Mouse (Mus musculus) cerebellum, postnatal 36 days (tissue): Measurements from ENCODE around the gene Cdca7l.
"Not testable (repeated sequence)": the region's sequence is repeated elsewhere in the genome, so short reads cannot be mapped to it uniquely, and the experiment has no call there.

Experiments
- DNase-seq, 2 experiments: peaks; one replicate each; pipeline ENCODE4 v3.0.0; 2021 to 2022; ENCODE audit warnings: mixed read lengths in 2 of 2

Cdca7l gene

DNA sequence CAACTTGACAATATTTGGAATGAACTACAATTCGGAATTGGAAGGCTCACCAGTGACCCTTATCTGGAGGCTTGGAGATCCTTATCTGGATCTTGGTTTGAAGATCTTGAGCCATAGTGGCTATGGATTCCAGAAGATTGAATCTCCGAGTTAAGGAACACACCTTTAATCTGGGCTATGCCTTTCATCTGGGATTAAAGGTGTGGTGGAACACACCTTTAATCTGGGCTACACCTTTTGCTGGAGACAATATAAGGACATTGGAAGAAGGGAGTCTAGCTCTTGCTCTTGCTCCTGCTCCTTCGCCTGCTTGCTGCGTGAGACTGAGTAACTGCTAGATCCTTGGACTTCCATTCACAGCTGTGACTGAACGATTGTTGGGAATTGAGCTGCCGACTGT lies at the start of gene Cdca7l:
Cdca7l (plus strand) TSS at position 301 of the 400 bp plus-strand sequence.
- not testable (repeated sequence) for DNase-seq

DNA sequence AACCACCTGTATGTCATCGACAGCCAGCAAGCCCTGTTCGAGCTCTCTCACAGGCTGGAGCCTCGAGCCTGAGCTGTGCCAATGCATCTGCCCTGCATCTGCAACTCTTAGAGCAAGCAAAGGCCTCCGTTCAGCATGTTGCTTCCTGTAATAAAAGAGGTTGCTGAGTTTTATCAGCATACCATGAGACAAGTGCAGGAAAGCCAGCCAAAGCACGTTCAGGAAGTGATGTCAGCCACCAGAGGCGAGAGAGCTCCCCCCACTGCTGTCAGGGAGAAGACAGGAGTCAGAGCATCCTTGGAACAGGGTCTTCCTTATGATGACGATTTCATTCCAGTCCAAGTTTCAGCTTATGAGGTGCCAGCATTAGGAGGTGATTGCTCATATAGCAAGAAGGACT lies 48.1 kb upstream of the Cdca7l start:
- DNase-seq, result no peak

DNA sequence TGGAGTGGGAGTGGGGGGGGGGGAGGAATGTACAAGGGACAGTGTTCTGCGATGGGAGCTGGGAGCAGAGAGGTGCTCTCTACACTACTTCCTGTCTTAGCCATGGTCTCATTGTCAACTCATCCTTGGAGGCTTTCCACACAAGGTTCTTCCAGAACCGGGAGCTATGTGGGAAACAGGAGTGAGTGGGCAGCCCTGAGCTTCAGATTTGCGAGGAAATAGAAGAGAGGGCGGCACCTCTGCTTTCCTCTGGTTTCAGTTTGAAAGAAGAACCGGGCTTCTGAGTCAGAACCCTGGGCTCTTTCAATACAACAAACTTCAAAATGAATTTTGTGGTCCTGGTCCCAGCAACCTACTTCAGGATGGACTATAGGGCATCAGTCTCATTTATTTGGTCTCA lies 43.7 kb upstream of the Cdca7l start:
- DNase-seq, result no peak

GRCm38 (mm10) chr12:117760846-117761245 lies 43.2 kb upstream of the Cdca7l start:
- no peak for DNase-seq

DNA sequence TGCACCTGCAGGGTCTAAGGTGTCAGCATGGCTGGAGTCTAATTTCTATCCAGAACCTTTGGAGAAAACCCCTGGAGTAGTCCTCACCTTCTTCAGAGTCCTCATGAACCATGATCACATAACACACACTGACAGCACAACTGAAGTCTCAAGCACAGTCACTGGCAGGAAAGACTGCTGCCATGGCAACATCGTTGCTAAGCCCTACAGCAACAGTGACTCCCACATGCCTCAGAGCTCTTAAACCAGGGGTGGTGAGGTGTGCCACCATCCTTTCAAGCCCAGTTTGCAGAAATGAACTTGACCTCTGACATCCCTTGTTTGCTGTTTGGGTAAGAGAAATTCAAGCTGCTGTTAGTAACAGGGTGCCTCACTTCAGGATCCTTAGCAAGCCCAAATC lies 42.4 kb upstream of the Cdca7l start:
- DNase-seq, result no peak

DNA sequence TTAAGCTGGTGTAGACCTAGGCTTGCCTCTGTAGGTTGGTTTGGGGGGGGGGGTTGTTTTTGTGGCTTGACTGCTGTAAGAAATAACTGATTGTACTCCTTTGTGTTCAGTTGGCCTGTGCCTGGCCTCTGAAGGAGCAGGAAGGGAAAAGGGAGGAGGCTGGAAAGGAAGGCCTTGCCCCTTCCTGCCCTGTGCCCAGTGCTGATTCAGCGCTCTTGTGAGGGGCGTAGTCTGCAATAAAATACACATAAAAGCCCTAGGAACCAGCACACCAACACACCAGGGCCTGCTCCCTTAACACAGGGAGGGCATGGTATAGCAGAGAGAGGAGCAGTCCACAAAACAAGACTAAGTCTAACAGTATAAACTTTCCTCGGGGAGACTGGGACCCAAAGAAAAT lies 40.8 kb upstream of the Cdca7l start:
- DNase-seq, result no peak

DNA sequence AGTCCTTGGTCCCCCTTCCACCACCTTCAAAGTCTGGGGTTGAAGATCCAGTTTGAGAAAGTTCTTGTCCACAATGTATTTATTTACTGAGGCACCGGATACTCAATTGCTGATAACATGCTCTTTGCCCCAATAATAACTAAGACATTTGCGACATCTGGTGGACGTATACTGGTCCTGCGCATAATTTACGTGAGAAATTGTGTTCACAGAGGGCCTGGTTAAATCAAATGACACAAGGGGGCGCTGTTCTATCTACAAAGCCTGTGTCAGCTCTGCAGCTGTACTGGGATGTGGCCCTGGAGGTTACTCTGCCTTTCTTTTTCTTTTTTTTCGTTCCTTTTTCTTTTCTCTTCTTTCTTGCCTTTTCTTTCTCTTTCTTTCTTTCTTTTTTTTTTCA lies 39.2 kb upstream of the Cdca7l start:
- peak; percentile 39 to 66 for DNase-seq

DNA sequence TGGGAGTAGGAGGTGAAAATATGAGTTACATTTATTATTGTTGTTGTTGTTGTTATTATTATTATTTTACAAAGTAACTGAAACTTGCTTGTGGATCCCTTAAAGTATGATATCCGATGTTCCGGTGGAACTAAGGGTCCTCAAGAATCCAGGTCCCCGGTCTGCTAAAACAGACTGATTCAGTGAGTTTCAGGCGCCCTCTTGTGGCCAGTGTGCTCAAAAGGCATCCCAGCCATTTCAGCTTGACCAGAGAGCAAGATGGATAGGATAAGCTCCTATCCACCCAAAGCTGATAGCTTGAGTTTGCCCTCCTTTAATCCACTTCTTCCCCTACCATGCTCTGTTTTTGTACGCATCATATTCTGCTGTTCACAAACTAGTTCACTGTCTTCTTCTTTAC lies 35.0 kb upstream of the Cdca7l start:
- peak; percentile 65 to 73 for DNase-seq

DNA sequence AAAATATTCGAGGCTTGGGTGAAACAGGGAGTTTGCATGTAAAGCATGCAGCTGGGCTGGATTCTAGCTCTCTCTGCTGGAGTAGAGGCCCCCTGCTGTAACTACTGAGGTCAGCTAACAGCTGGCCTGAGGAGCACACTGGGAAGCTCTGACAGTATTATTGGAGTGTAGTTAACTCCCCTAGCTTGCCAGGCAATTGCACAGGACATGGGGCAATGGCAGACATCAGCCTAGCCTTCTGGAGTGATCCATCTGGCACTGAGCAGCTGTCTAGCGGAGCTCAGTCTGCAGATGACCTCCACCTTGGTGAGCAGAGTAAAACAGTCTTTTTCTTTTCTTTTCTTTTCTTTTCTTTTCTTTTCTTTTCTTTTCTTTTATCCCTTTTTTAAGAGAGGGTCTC lies 33.9 kb upstream of the Cdca7l start:
- DNase-seq, result no peak

GRCm38 (mm10) chr12:117771156-117771555 lies 32.9 kb upstream of the Cdca7l start:
- DNase-seq, result peak in 1 of 2 experiments; percentile 9

GRCm38 (mm10) chr12:117772638-117773037 lies 31.5 kb upstream of the Cdca7l start:
- peak; percentile 52 to 54 for DNase-seq

GRCm38 (mm10) chr12:117776841-117777240 lies 27.2 kb upstream of the Cdca7l start:
- no peak for DNase-seq

DNA sequence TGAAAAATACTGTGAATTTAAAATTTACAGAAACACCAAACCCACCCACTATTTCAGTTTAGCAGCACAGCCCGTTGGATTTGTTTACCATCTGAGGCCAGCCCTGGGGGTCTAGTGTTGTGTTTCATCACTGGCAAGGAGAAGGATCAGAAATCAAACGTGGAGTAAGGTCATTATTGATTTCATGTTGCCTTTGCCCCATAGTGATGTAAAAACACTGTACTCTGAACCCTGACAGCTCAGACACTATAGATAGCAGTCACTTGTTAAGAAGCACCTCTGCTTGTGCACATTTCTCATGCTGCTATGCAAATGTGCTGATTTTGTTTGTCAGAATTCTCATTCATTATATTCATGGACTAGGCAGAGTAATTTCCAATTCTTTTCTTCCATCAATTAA lies 22.7 kb upstream of the Cdca7l start:
- no peak for DNase-seq

- DNase-seq, result no peak
Measured at GRCm38 (mm10) chr12:117783426-117783825, 20.7 kb upstream of the Cdca7l start.

- DNase-seq, result no peak
Measured at GRCm38 (mm10) chr12:117786621-117787020, 17.5 kb upstream of the Cdca7l start.

- no peak for DNase-seq
Measured at GRCm38 (mm10) chr12:117788513-117789011, 15.5 kb upstream of the Cdca7l start.

GRCm38 (mm10) chr12:117789017-117789416 lies 15.1 kb upstream of the Cdca7l start:
- no peak for DNase-seq

GRCm38 (mm10) chr12:117795303-117795702 lies 8.8 kb upstream of the Cdca7l start:
- no peak for DNase-seq

DNA sequence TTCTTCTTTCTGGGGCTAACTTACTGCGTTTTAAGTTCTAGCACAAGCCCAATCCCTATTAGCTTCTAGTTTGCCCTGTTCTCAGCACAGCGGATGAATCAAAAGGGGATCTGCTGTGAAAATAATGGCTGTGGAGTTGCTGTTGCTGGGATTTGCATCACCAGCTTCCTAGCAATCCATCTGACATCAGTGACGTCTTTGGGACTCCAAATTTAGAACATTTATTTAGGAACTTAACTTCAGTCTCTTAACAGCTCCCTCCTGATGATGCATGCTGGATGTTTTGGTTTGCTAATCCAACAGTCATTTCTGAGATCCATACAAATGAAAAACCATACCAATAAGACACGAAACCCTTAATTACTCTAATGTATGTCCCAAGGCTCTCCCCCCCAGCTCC lies 1.5 kb downstream of the Cdca7l start:
- no peak for DNase-seq

- no peak for DNase-seq
Measured at GRCm38 (mm10) chr12:117806007-117806451, 1.9 kb downstream of the Cdca7l start.

- DNase-seq, result no peak
Measured at GRCm38 (mm10) chr12:117806470-117806869, 2.4 kb downstream of the Cdca7l start.

DNA sequence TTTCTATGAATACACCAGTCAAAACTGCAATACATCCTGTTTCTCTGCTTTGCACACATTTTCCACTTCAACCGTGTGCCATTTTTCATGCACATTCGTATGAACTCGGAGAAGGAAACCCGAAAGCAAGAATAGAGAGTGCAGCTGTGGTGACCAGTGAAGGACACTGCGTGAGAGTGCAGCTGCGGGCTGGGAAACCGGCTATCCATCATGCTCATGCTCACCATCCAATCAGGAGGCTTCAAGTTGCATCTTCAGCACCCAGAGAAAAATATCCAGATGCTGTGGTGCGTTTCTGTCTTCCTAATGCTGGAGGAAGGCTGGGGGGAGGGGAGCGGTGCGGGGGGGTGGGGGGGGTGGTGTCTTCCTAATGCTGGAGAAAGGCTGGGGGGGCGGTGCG lies 3.5 kb downstream of the Cdca7l start:
- no peak for DNase-seq

DNA sequence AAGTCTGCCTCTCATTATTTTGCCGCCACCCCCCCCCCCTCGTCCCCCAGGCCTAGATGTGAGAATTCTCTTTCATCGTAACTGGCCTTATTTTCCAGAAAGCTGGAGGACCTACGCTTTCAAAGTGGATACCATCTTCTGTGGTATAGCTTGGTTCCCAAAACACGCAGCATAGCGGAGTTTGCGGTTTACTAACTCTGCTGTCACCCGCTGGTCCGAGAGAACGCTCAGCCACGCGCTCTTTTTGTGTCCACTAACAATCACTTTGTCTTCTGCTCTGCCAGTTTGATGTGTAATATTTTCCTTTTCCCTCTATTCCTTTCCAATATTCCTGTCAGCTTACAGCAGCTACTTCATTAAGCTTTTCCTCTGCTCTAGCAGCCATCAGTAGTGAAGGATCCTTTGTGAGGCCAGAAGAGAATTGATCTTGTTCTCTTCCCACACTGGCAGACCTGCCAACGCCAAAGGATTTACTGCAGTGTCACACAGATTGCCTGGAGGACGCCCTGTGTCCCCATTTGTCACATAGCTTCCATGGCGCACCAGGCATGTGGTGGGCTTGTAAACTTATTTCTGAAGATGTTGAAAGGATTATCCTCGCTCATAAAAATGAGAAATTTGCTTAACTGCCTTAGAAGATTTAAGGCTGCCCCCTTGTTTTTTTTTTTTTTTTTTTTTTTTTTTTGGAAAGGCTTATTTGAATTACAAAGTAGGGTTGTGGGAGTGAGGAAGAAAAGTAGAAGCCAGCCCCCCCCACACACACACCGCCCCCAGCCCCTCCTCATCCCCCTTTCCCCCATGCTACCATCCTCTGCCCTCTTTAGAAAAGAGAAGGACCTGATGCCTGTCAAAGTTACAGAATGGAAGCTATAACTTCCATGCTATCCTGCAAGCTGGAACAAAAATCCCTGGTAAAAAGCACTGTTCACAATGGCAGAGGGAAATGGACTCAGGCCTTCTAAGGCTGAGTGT lies 4.6 kb downstream of the Cdca7l start:
- DNase-seq, result no peak

GRCm38 (mm10) chr12:117809327-117810017 lies 5.4 kb downstream of the Cdca7l start:
- no peak for DNase-seq
